Mouse (Mus musculus): ENCODE results near the gene Casd1. TPM values are rescaled to one million over a fixed set of nuclear protein-coding genes. Genes with fewer than 3 reads are reported as not detected.

Casd1 gene
- polyA plus RNA-seq, 1 experiment from 2014 or later: 32.2 TPM

GRCm38 (mm10) chr6:4665154-4665553, 64.5 kb downstream of the Casd1 start:
- H3K27ac ChIP-seq (ENCODE audit: low read length): no peak overlapping the region
- H3K4me2 ChIP-seq (ENCODE audit: low read depth, low read length): no peak overlapping the region
- H3K4me3 ChIP-seq (ENCODE audit: low read length): no peak overlapping the region
- H3K4me1 ChIP-seq (replicated peaks; ENCODE audit: control insufficient read depth, insufficient read depth, low read length): no peaks in the 10 kb centered on the region
- no peak for ATAC-seq (ENCODE audit: low read depth)
- WGBS: 91% methylated on average over 6 of the region's 6 CpGs
- H3K36me3 ChIP-seq (ENCODE audit: control insufficient read depth, insufficient read depth, low read length): no peaks in the 10 kb centered on the region
- no peak overlapping the region for H3K9ac ChIP-seq (ENCODE audit: low read length)
- no peaks in the 10 kb centered on the region for H3K9me3 ChIP-seq (ENCODE audit: control insufficient read depth, low read length)
- H3K27me3 ChIP-seq (ENCODE audit: control insufficient read depth, insufficient read depth, low read depth, low read length): no peaks in the 10 kb centered on the region

GRCm38 (mm10) chr6:4677356-4677761, 76.7 kb downstream of the Casd1 start:
- H3K4me2 ChIP-seq (ENCODE audit: low read depth, low read length): no peak overlapping the region
- no peak overlapping the region for H3K27ac ChIP-seq (ENCODE audit: low read length)
- H3K9ac ChIP-seq (ENCODE audit: low read length): no peak overlapping the region
- no peak overlapping the region for H3K4me3 ChIP-seq (ENCODE audit: low read length)
- 94% methylated on average over 1 of the region's 1 CpGs for WGBS
- H3K27me3 ChIP-seq (ENCODE audit: control insufficient read depth, insufficient read depth, low read depth, low read length): no peaks in the 10 kb centered on the region
- no peaks in the 10 kb centered on the region for H3K36me3 ChIP-seq (ENCODE audit: control insufficient read depth, insufficient read depth, low read length)
- H3K4me1 ChIP-seq (replicated peaks; ENCODE audit: control insufficient read depth, insufficient read depth, low read length): no peaks in the 10 kb centered on the region
- H3K9me3 ChIP-seq (ENCODE audit: control insufficient read depth, low read length): no peaks in the 10 kb centered on the region
- ATAC-seq (ENCODE audit: low read depth): no peak

DNA sequence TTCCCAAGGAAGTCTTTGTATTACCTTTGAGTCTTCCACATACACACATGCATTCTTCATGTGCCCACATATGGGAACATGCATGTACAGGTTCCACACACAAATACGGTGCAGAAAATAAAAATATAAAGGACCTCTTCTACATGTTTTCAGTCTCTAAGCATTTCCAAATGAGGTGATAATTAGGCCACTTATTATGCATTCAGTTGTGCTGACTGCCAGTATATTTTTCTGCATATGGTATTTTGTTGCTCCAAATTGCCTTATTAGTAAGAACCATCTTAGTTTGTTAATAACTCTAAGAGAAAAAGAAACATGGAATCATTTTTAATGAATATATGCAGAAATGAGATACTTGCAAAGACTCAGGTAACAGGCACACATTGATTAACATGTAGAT, 79.3 kb downstream of the Casd1 start:
- ATAC-seq (ENCODE audit: low read depth): no peak
- H3K4me3 ChIP-seq (ENCODE audit: low read length): no peak overlapping the region
- no peak overlapping the region for H3K9ac ChIP-seq (ENCODE audit: low read length)
- H3K27me3 ChIP-seq (ENCODE audit: control insufficient read depth, insufficient read depth, low read depth, low read length): no peaks in the 10 kb centered on the region
- no peaks in the 10 kb centered on the region for H3K9me3 ChIP-seq (ENCODE audit: control insufficient read depth, low read length)
- no peak overlapping the region for H3K4me2 ChIP-seq (ENCODE audit: low read depth, low read length)
- 93% methylated on average over 1 of the region's 1 CpGs for WGBS
- no peaks in the 10 kb centered on the region for H3K4me1 ChIP-seq (replicated peaks; ENCODE audit: control insufficient read depth, insufficient read depth, low read length)
- no peaks in the 10 kb centered on the region for H3K36me3 ChIP-seq (ENCODE audit: control insufficient read depth, insufficient read depth, low read length)
- no peak overlapping the region for H3K27ac ChIP-seq (ENCODE audit: low read length)

DNA sequence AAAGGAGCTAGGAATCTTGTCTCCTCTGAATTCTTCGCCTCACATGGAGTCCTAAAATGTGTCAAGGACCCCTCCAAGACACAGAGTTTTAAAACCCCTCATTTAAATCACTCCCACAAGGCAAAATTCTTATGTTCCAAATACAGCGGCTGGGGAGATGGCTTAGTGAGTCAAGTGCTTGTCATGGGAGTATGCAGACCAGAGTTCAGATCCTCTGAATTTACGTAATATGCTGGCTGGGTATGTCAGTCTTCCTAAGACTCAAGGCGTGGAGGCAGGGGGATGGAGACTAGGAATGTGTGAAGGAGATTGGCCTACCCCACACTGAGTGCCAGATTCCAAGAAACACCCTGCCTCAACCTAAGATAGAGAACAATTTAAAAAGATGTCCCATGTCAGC, 79.9 kb downstream of the Casd1 start:
- Histone ChIP-seq H3K36me3 (ENCODE audit: control insufficient read depth, insufficient read depth, low read length) (no peaks in the 10 kb centered on the region), H3K9me3 (ENCODE audit: control insufficient read depth, low read length) (no peaks in the 10 kb centered on the region), H3K4me1 (replicated peaks; ENCODE audit: control insufficient read depth, insufficient read depth, low read length) (no peaks in the 10 kb centered on the region), H3K27ac (ENCODE audit: low read length) (no peak overlapping the region), H3K9ac (ENCODE audit: low read length) (no peak overlapping the region), H3K27me3 (ENCODE audit: control insufficient read depth, insufficient read depth, low read depth, low read length) (no peaks in the 10 kb centered on the region), H3K4me2 (ENCODE audit: low read depth, low read length) (no peak overlapping the region), H3K4me3 (ENCODE audit: low read length) (no peak overlapping the region)
- ATAC-seq (ENCODE audit: low read depth): no peak
- WGBS: 87% methylated on average over 4 of the region's 4 CpGs

GRCm38 (mm10) chr6:4684706-4685340, 84.2 kb downstream of the Casd1 start:
- Histone ChIP-seq H3K4me1 (replicated peaks; ENCODE audit: control insufficient read depth, insufficient read depth, low read length) (no peaks in the 10 kb centered on the region), H3K4me2 (ENCODE audit: low read depth, low read length) (no peak overlapping the region), H3K9ac (ENCODE audit: low read length) (no peak overlapping the region), H3K27ac (ENCODE audit: low read length) (no peak overlapping the region), H3K36me3 (ENCODE audit: control insufficient read depth, insufficient read depth, low read length) (no peaks in the 10 kb centered on the region), H3K27me3 (ENCODE audit: control insufficient read depth, insufficient read depth, low read depth, low read length) (no peaks in the 10 kb centered on the region), H3K9me3 (ENCODE audit: control insufficient read depth, low read length) (no peaks in the 10 kb centered on the region), H3K4me3 (ENCODE audit: low read length) (no peak overlapping the region)
- no peak for ATAC-seq (ENCODE audit: low read depth)
- WGBS: 67% methylated on average over 10 of the region's 10 CpGs

DNA sequence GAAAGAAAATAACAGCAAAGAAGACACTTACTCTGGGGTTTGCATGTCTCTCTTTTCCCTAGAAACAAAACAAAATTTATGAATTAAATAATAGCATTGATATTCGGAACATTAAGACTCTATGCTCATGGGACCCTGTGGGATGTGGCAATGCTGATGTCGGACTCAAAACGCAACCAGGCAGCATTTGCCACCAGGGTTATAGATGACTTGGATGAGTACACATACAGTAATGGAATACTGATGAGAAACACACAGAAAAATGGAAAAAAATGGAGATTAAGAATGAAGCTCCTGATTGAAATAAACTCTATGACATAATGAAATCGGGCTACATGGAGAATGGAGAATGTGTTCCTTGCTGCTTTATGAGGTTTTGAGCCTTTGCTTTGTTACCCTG, 89.8 kb downstream of the Casd1 start:
- WGBS: 90% methylated on average over 4 of the region's 4 CpGs
- H3K4me2 ChIP-seq (ENCODE audit: low read depth, low read length): no peak overlapping the region
- no peak overlapping the region for H3K9ac ChIP-seq (ENCODE audit: low read length)
- no peaks in the 10 kb centered on the region for H3K9me3 ChIP-seq (ENCODE audit: control insufficient read depth, low read length)
- H3K27ac ChIP-seq (ENCODE audit: low read length): no peak overlapping the region
- no peak for ATAC-seq (ENCODE audit: low read depth)
- no peaks in the 10 kb centered on the region for H3K36me3 ChIP-seq (ENCODE audit: control insufficient read depth, insufficient read depth, low read length)
- 0 out of 2 replicates have a peak, but pooled peaks cover 3% of the 10 kb centered on the region for H3K4me1 ChIP-seq (replicated peaks; ENCODE audit: control insufficient read depth, insufficient read depth, low read length)
- no peaks in the 10 kb centered on the region for H3K27me3 ChIP-seq (ENCODE audit: control insufficient read depth, insufficient read depth, low read depth, low read length)
- no peak overlapping the region for H3K4me3 ChIP-seq (ENCODE audit: low read length)

Other genes with a start within 250 kb of the Casd1 start
- 771 and 862 TPM in 2 replicates for gene Col1a2, start 96.0 kb upstream of the Casd1 start, polyA plus RNA-seq (2015; fragmentation: Nextera tagmentation; extraction: Ambion mirVana)
- gene Sgce, start 146.4 kb downstream of the Casd1 start, polyA plus RNA-seq (2015; fragmentation: Nextera tagmentation; extraction: Ambion mirVana): 75.6 and 78.0 TPM in 2 replicates
- 1.6 and 1.9 TPM in 2 replicates for gene Peg10, start 146.5 kb downstream of the Casd1 start, polyA plus RNA-seq (2015; fragmentation: Nextera tagmentation; extraction: Ambion mirVana)